Mouse (Mus musculus) cortical plate, adult 2 months (tissue): ENCODE results near the gene 1810049J17Rik.

Experiments used
- CTCF ChIP-seq: fragments of 200-500 bp; IDR thresholded peaks from 2 replicates; pipeline ENCODE4 v1.5.1; 2011; ENCODE audit warnings: mild to moderate bottlenecking, control low read depth, low read length; ENCODE audit not compliant: insufficient read depth; ENCODE audit errors: extremely low read depth
- POLR2A ChIP-seq: fragments of 200-500 bp; IDR thresholded peaks from 2 replicates; pipeline ENCODE4 v1.6.1; 2011; ENCODE audit warnings: mild to moderate bottlenecking, low read length, control low read depth; ENCODE audit not compliant: insufficient read depth; ENCODE audit errors: extremely low read depth

DNA sequence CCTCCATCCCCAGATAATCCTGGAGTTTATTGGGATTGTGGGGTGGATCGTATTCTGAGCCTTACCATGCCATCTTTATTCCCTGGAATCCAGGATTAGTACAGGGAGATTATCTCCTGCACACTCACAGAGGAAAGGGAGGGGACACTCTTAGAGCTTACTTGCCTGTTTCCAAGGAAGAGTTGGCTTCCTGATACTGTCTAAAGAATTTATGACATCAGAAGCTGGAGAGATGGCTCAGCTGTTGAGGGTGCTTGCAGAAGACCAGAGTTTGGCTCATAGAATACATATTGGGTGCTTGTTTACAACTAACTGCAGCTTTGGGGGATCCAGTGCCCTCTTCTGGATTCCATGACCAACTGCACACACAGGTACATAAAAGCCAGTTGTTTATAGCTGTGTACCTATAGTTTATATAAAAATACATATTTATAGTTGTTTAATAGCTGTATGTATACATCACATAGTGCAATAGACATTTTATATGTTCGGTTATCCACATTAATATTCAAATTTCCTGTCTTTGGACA lies 32.6 kb upstream of the 1810049J17Rik start:
- no peak for TF ChIP-seq POLR2A
- TF ChIP-seq CTCF = no peak
